Mouse (Mus musculus) hindbrain, embryonic 12.5 days (tissue): ENCODE measurements at regions not wholly inside any gene's neighbourhood (a gene's known extent, or its start where the extent isn't known, plus 50 kb on each side); places are given as distances from the start of the nearest gene placed in this dataset.

ENCODE experiments used
- ATAC-seq: fragments of 200-750 bp; cut with Nextera tagmentation; 2 replicates; pipeline ENCODE4 v1.8.0; 2017; ENCODE audit warnings: moderate TSS enrichment; ENCODE audit not compliant: low FRiP score
- H3K27ac ChIP-seq: fragments of 300-500 bp; sonication (generic); 2 replicates; pipeline ENCODE4 v1.5.1; 2016; ENCODE audit warnings: mild to moderate bottlenecking
- H3K27me3 ChIP-seq: fragments of 300-500 bp; sonication (generic); 2 replicates; pipeline ENCODE4 v1.6.1; 2016; ENCODE audit warnings: mild to moderate bottlenecking
- H3K36me3 ChIP-seq: fragments of 300-500 bp; sonication (generic); 2 replicates; pipeline ENCODE4 v1.6.1; 2016; ENCODE audit warnings: mild to moderate bottlenecking
- H3K4me1 ChIP-seq: fragments of 300-500 bp; sonication (generic); 2 replicates; pipeline ENCODE4 v1.6.1; 2016
- H3K4me2 ChIP-seq: fragments of 300-500 bp; sonication (generic); replicated peaks from 2 replicates; pipeline ENCODE4 v1.6.1; 2016; ENCODE audit warnings: mild to moderate bottlenecking
- H3K4me3 ChIP-seq: fragments of 300-500 bp; sonication (generic); 2 replicates; pipeline ENCODE4 v1.5.1; 2016; ENCODE audit warnings: mild to moderate bottlenecking
- H3K9ac ChIP-seq: fragments of 300-500 bp; sonication (generic); 2 replicates; pipeline ENCODE4 v1.6.1; 2016; ENCODE audit warnings: mild to moderate bottlenecking, moderate library complexity
- H3K9me3 ChIP-seq: fragments of 300-500 bp; sonication (generic); replicated peaks from 2 replicates; pipeline ENCODE4 v1.6.1; 2016; ENCODE audit warnings: mild to moderate bottlenecking
- WGBS: fragments of 180-500 bp; shearing (Covaris S2); methylation state at CpG from one replicate; pipeline ENCODE4 v1.1.7; 2016; 5-methylcytosine and 5-hydroxymethylcytosine counted together

DNA sequence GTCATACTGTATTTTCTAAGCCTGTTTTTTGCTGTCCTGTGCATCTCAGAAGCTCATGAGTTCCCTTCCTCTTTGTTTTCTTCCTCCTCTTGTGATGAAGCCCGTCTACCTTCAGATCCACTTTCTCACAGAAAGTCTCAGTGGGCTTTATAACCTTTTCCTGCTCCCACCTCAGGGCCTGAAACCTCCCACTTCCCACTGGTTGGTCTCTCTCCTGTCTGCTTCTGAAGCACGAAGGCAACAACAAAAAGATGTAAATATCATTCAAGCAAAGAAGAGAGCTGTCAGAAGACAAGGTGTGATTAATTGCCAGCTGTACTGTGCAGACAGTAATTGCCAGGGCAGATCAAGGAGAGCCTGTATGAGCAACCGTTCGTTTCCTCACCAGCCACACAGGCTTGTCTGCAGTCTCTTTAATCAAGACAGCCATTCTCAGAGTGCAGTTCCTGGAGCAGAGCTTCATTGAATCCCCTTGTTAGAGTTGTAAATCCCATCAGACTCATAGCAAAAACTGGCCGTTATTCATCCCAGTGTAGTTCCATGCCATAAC, 80.0 kb upstream of the Mark1 start:
- peaks cover 13% of the 10 kb centered on the region for H3K4me1 ChIP-seq
- H3K4me3 ChIP-seq: no peak overlapping the region
- peak; percentile 61; the same call in 1 of the 2 replicates for ATAC-seq
- H3K9me3 ChIP-seq: no peaks in the 10 kb centered on the region
- WGBS: 35% methylated on average over 5 of the region's 5 CpGs
- no peaks in the 10 kb centered on the region for H3K36me3 ChIP-seq
- peak overlapping the region; percentile 48 for H3K27ac ChIP-seq
- H3K4me2 ChIP-seq: no peak overlapping the region
- H3K27me3 ChIP-seq: no peaks in the 10 kb centered on the region
- no peak overlapping the region for H3K9ac ChIP-seq

DNA sequence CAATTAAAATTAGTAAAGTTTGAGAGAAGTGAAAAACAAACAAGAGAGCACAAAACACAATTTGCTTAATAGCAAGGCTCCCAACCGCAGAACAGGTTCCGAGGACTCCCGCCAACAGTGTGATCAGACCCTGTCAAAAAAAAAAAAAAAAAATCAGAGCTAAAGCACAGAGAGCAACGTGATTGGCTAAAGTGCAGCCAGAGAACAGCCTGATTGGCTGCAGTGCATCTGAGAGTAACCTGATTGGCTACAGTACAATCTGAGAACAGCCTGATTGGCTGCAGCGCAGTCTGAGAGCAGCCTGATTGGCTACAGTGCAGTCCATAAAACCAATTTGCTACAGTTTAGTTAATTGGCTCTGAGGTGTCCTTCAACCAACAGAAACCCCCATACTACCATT, 74.6 kb upstream of the Mark1 start:
- WGBS: 87% methylated on average over 5 of the region's 5 CpGs
- no peak for ATAC-seq

DNA sequence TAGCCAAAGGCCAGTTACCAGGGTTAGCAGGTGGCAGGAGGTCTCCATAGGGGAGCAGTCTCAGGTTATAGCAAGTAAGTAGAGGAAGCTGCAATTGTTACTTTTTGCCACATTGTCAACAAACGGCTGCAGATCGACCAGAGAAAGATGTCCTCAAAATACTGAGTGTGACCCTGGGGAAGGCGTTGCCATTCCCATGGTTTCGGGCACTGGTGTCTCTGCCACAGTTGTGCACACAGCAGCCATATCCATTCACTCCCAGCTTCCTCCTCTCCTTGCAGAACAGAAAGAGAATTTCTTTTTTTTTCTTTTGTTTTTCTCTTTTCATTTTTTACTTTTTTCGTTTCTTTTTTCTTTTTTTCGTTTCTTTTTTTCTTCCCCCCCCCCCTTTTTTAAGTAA, 73.4 kb upstream of the Mark1 start:
- no peaks in the 10 kb centered on the region for H3K27me3 ChIP-seq
- H3K4me1 ChIP-seq: no peaks in the 10 kb centered on the region
- no peaks in the 10 kb centered on the region for H3K9me3 ChIP-seq
- H3K4me3 ChIP-seq: no peak overlapping the region
- WGBS: 83% methylated on average over 6 of the region's 6 CpGs
- H3K9ac ChIP-seq: no peak overlapping the region
- no peaks in the 10 kb centered on the region for H3K36me3 ChIP-seq
- no peak overlapping the region for H3K4me2 ChIP-seq
- H3K27ac ChIP-seq: no peak overlapping the region
- ATAC-seq: no peak

More for the DNA sequence above, 74.6 kb upstream of the Mark1 start:
- Histone ChIP-seq H3K4me2 (no peak overlapping the region), H3K36me3 (no peaks in the 10 kb centered on the region), H3K9ac (no peak overlapping the region), H3K4me3 (no peak overlapping the region), H3K27me3 (no peaks in the 10 kb centered on the region), H3K4me1 (0 out of 2 replicates have a peak, but pooled peaks cover under 1% of the 10 kb centered on the region), H3K27ac (no peak overlapping the region), H3K9me3 (no peaks in the 10 kb centered on the region)

DNA sequence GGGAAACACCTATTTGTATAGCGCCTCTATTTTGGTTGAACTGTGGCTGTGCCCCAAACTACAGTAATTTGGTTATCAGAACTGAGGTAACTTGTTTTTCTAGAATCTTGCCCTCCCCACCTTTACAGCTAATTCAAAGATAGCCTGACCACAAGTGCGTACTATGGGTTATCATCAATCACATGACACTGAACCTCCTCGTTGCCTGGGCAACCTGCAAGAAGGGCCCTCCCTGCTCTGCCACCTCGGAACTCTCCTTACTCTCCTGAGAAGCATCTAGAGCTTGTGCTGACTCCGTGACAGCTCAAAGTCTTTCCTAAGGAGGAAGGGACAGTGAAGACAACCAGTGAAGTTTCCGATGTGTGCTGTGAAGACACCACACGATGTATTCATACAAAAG, 72.2 kb upstream of the Mark1 start:
- WGBS: 61% methylated on average over 7 of the region's 7 CpGs

DNA sequence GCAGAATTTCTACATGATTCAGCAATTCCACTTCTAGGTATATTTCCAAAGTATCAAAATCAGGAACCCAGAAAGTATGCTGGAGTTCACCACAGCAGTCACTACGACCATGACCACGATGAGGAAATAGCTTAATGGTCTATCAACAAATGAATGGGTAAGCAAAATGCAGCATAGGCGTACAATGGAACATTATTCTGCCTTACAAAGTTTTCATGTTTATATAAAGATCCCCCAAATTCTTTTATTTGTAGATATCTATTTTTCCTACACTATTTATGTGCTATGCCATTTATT, 71.4 kb upstream of the Mark1 start:
- Histone ChIP-seq H3K9me3 (no peaks in the 10 kb centered on the region), H3K4me1 (no peaks in the 10 kb centered on the region), H3K36me3 (no peaks in the 10 kb centered on the region), H3K4me2 (no peak overlapping the region), H3K27me3 (no peaks in the 10 kb centered on the region), H3K9ac (no peak overlapping the region), H3K4me3 (no peak overlapping the region), H3K27ac (no peak overlapping the region)
- 91% methylated on average over 3 of the region's 3 CpGs for WGBS
- no peak for ATAC-seq

More for the DNA sequence above, 72.2 kb upstream of the Mark1 start:
- H3K4me1 ChIP-seq: no peaks in the 10 kb centered on the region
- H3K9me3 ChIP-seq: no peaks in the 10 kb centered on the region
- ATAC-seq: no peak
- no peak overlapping the region for H3K4me3 ChIP-seq
- H3K27me3 ChIP-seq: no peaks in the 10 kb centered on the region
- H3K27ac ChIP-seq: no peak overlapping the region
- no peaks in the 10 kb centered on the region for H3K36me3 ChIP-seq
- H3K4me2 ChIP-seq: no peak overlapping the region
- H3K9ac ChIP-seq: no peak overlapping the region

DNA sequence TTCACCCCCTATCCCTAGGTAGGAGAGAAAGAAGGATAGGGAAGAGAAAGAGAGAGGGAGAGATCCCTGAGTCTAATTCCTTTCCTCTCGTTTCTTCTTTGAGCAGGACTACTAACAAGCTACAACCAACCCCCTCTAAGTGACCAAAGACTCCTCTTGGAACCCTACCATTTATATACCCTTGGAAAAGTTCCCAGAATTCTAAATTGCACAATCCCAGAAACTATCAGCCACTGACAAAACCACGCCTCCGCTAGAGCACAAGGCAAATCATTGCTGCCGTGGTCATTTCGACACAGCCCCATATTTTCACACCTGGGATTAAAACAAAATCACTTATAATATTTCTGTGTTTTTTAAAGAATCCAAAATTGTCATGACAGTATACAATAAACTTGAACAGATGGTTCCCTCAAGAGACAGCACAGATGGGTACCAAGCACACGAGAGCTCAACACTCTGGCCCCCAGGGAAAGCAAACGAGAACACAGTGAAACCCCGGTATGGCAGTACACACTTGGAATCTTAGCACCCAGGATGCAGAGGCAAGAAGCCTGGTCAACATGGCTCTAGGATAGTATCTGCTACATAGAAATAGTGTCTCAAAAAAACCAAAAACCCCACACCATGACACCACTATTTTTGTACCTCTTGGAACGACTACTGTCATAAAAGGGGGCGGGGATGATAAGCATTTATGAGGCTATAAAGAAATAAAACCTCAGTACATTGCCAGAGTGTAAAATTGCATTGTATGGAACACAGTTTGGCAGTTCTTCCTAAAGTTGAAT, 70.9 kb upstream of the Mark1 start:
- no peaks in the 10 kb centered on the region for H3K4me1 ChIP-seq
- WGBS: 84% methylated on average over 10 of the region's 10 CpGs
- H3K27ac ChIP-seq: no peak overlapping the region
- H3K4me3 ChIP-seq: no peak overlapping the region
- H3K9me3 ChIP-seq: no peaks in the 10 kb centered on the region
- no peak overlapping the region for H3K4me2 ChIP-seq
- H3K27me3 ChIP-seq: no peaks in the 10 kb centered on the region
- ATAC-seq: no peak
- H3K36me3 ChIP-seq: no peaks in the 10 kb centered on the region
- H3K9ac ChIP-seq: no peak overlapping the region

DNA sequence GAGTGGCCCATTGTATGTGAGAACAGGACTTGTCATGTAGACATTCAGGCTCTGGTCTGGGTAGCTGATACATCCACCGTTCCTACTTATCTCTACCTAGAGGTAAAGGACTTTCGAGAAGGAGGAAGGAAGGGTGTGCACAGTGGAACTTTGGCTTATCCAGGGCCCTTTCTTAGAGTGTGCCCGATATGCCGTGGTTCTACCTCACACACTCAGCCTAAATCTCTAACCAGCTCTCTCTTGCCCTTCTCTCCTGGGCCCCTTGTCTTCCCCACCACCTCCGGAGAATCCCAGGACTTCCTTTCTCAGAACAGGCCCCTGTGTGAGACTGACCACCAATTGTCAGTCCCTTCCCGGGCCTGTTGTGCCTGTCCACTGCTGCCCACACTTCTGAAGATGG, 68.8 kb upstream of the Mark1 start:
- no peak for ATAC-seq
- no peak overlapping the region for H3K27ac ChIP-seq
- no peaks in the 10 kb centered on the region for H3K4me1 ChIP-seq
- H3K4me2 ChIP-seq: no peak overlapping the region
- H3K9me3 ChIP-seq: no peaks in the 10 kb centered on the region
- no peak overlapping the region for H3K4me3 ChIP-seq
- 87% methylated on average over 6 of the region's 6 CpGs for WGBS
- no peaks in the 10 kb centered on the region for H3K36me3 ChIP-seq
- no peaks in the 10 kb centered on the region for H3K27me3 ChIP-seq
- no peak overlapping the region for H3K9ac ChIP-seq

DNA sequence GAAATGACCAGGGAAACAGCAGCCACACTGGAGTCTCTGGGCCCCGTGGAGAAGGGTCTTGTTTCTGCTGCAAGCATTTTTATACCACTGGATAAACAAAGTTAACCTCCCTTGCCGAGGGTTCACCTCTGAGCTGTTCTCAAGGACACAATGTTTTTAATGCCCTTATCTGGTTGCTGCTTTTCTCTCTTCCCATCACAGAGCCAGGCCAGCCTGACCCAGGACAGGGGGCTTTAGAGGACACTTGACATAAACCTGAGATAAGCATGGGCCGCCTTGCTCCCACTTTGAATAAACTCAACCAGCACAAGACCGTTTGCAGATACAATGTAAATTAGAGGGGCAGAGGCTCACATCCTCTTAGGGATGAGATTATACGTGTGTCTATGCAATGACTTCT, 68.3 kb upstream of the Mark1 start:
- Histone ChIP-seq H3K9me3 (no peaks in the 10 kb centered on the region), H3K36me3 (no peaks in the 10 kb centered on the region), H3K9ac (no peak overlapping the region), H3K4me2 (no peak overlapping the region), H3K4me3 (no peak overlapping the region), H3K27ac (no peak overlapping the region), H3K4me1 (no peaks in the 10 kb centered on the region), H3K27me3 (no peaks in the 10 kb centered on the region)
- no peak for ATAC-seq
- WGBS: 80% methylated on average over 5 of the region's 5 CpGs

DNA sequence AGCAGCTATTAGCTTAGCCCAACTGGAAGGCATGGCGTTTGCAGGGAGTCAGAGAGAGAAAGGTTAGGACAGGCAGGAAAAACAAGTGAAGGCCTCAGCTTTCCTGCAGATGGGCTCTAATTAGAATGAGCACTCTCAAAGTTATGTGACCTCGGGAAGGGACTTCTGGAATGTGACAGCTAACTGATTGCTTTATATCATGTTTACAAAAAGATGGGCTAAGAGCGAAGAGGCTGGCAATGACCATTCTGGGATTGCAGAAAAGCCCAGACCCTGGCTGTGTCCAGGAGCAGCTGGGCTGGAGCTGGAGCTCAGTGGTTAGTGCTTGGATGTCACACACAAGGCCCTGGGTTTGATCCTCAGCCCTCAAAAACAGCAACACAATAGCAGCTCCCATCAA, 65.7 kb upstream of the Mark1 start:
- H3K27ac ChIP-seq: no peak overlapping the region
- 72% methylated on average over 3 of the region's 3 CpGs for WGBS

DNA sequence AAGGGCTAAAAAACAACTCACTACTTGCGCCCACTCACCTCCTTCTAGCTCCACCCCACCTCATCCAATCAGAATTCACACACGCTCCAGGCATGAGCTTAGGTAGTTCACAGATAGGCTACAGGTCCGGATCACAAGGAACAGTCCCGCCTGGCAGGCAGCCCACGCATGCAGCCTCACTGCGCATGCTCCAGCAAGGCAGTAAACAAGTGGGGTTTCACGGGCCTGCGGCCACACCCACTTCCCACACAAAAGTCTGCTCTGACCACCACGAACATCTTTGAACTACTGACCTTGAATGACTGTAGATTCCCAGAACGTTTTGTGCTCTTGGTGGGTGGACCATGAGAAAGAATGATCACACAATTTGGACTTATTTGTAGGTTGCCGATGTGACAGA, 62.7 kb upstream of the Mark1 start:
- no peaks in the 10 kb centered on the region for H3K27me3 ChIP-seq
- H3K9ac ChIP-seq: no peak overlapping the region
- H3K9me3 ChIP-seq: no peaks in the 10 kb centered on the region
- WGBS: 84% methylated on average over 11 of the region's 11 CpGs
- H3K4me2 ChIP-seq: no peak overlapping the region
- H3K4me3 ChIP-seq: no peak overlapping the region
- H3K27ac ChIP-seq: no peak overlapping the region
- no peak for ATAC-seq
- H3K4me1 ChIP-seq: no peaks in the 10 kb centered on the region
- H3K36me3 ChIP-seq: no peaks in the 10 kb centered on the region

More for the DNA sequence above, 65.7 kb upstream of the Mark1 start:
- no peaks in the 10 kb centered on the region for H3K36me3 ChIP-seq
- ATAC-seq: no peak
- H3K27me3 ChIP-seq: no peaks in the 10 kb centered on the region
- H3K9me3 ChIP-seq: no peaks in the 10 kb centered on the region
- no peaks in the 10 kb centered on the region for H3K4me1 ChIP-seq
- H3K9ac ChIP-seq: no peak overlapping the region
- H3K4me2 ChIP-seq: no peak overlapping the region
- H3K4me3 ChIP-seq: no peak overlapping the region

DNA sequence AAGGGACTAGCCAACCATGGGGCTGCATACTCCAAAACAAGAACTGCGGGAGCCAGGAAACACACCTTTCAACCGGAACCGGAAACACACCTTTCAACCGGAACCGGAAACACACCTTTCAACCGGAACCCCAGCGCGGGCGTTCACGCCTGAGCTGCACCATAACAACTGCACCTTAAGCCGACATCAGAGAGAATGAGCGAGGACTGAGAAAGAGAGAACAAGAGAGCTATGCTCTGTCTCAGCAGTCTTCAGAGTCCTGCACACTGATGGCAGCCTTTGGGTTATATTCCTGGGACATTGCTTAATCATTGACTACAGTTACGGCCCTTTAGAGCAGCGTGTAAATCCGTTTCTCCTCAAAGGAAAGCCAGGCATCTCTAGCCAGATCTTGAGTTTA, 58.1 kb upstream of the Mark1 start:
- ATAC-seq: no peak
- Histone ChIP-seq H3K4me2 (no peak overlapping the region), H3K36me3 (no peaks in the 10 kb centered on the region), H3K4me1 (no peaks in the 10 kb centered on the region), H3K27me3 (no peaks in the 10 kb centered on the region), H3K9ac (no peak overlapping the region), H3K27ac (no peak overlapping the region), H3K9me3 (no peaks in the 10 kb centered on the region), H3K4me3 (no peak overlapping the region)
- WGBS: 84% methylated on average over 15 of the region's 15 CpGs

DNA sequence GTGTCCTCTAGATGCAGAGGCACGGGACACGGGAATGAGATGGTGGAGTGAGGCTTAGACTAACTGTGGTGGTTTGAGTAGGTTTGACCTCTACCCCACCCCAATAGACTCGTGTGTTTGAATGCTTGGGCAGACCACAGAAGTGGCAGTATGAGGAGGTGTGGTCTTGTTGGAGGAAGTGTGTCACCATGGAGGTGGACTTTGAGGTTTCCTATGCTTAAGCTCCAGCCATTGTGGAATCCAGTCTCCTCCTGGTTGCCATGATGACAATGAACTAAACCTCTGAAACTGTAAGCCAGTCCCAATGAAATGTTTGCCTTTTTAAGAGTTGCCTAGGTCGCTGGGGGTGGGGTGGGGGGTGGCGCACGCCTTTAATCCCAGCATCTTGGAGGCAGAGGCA, 53.3 kb upstream of the Mark1 start:
- ATAC-seq: no peak
- Histone ChIP-seq H3K27me3 (no peaks in the 10 kb centered on the region), H3K4me2 (no peak overlapping the region), H3K9ac (no peak overlapping the region), H3K9me3 (no peaks in the 10 kb centered on the region), H3K4me1 (no peaks in the 10 kb centered on the region), H3K36me3 (no peaks in the 10 kb centered on the region), H3K4me3 (no peak overlapping the region), H3K27ac (no peak overlapping the region)
- 85% methylated on average over 6 of the region's 6 CpGs for WGBS

DNA sequence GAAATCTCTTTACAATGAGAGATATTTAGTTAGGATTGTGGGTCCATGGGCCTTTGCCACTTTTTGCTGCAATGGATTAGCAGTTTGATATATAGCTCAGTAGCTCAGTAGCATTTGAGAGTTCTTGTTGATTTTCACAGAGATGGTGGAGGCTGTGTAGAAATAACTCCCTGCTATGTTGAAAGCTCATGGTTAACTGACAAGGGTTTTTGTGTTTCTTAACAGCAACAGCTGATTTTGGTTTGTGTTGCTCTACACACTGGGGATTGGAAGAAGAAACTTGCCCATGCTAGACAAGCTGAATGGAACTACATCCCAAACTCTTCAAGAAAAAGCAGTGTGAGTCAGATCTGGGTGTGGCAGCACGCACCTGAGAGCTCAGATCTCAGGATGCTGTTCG, 50.6 kb upstream of the Mark1 start:
- WGBS: 88% methylated on average over 2 of the region's 2 CpGs
- no peak overlapping the region for H3K4me2 ChIP-seq
- H3K27ac ChIP-seq: no peak overlapping the region
- ATAC-seq: no peak
- no peaks in the 10 kb centered on the region for H3K27me3 ChIP-seq
- H3K9me3 ChIP-seq: no peaks in the 10 kb centered on the region
- no peaks in the 10 kb centered on the region for H3K4me1 ChIP-seq
- no peak overlapping the region for H3K9ac ChIP-seq
- no peaks in the 10 kb centered on the region for H3K36me3 ChIP-seq
- no peak overlapping the region for H3K4me3 ChIP-seq
